Mouse (Mus musculus) embryo, embryonic 11.5 days (tissue): ENCODE measurements at regions not wholly inside any gene's neighbourhood (a gene's known extent, or its start where the extent isn't known, plus 50 kb on each side); places are given as distances from the start of the nearest gene placed in this dataset.
A peak's percentile ranks its signal among the peaks of the same experiment; 100 is the strongest.

ENCODE experiments used
- DNase-seq: peaks from one replicate; pipeline ENCODE4 v3.0.0-alpha.2; 2012; ENCODE audit warnings: low read depth, low spot score

GRCm38 (mm10) chr6:31217641-31218138 lies 180.8 kb upstream of the Mkln1 start:
- DNase-seq = peak; percentile 29

GRCm38 (mm10) chr6:31218139-31218750 lies 180.3 kb upstream of the Mkln1 start:
- peak; percentile 29 for DNase-seq

GRCm38 (mm10) chr6:31218880-31219279 lies 179.7 kb upstream of the Mkln1 start:
- DNase-seq = no peak

- DNase-seq = no peak
These were observed 178.8 kb upstream of the Mkln1 start for GRCm38 (mm10) chr6:31219736-31220135.

- no peak for DNase-seq
These were observed 178.2 kb upstream of the Mkln1 start for GRCm38 (mm10) chr6:31220184-31220931.

- no peak for DNase-seq
These were observed 177.0 kb upstream of the Mkln1 start for GRCm38 (mm10) chr6:31221490-31221889.

GRCm38 (mm10) chr6:31222024-31222579 lies 176.4 kb upstream of the Mkln1 start:
- no peak for DNase-seq

GRCm38 (mm10) chr6:31227406-31227805 lies 171.1 kb upstream of the Mkln1 start:
- DNase-seq = no peak

- DNase-seq = no peak
These were observed 170.5 kb upstream of the Mkln1 start for GRCm38 (mm10) chr6:31228061-31228460.

GRCm38 (mm10) chr6:31231821-31232220 lies 166.7 kb upstream of the Mkln1 start:
- no peak for DNase-seq

GRCm38 (mm10) chr6:31233252-31233993 lies 165.1 kb upstream of the Mkln1 start:
- no peak for DNase-seq

- DNase-seq = no peak
These were observed 158.5 kb upstream of the Mkln1 start for GRCm38 (mm10) chr6:31240051-31240450.

GRCm38 (mm10) chr6:31250526-31250925 lies 148.0 kb upstream of the Mkln1 start:
- no peak for DNase-seq

GRCm38 (mm10) chr6:31253251-31253935 lies 145.1 kb upstream of the Mkln1 start:
- no peak for DNase-seq

GRCm38 (mm10) chr6:31260645-31261345 lies 137.7 kb upstream of the Mkln1 start:
- no peak for DNase-seq

- DNase-seq = no peak
These were observed 136.6 kb upstream of the Mkln1 start for GRCm38 (mm10) chr6:31261797-31262540.

GRCm38 (mm10) chr6:31262651-31263050 lies 135.9 kb upstream of the Mkln1 start:
- no peak for DNase-seq

GRCm38 (mm10) chr6:31263821-31264220 lies 134.7 kb upstream of the Mkln1 start:
- DNase-seq = no peak

GRCm38 (mm10) chr6:31266441-31267040 lies 132.0 kb upstream of the Mkln1 start:
- no peak for DNase-seq

- DNase-seq = no peak
These were observed 130.5 kb upstream of the Mkln1 start for GRCm38 (mm10) chr6:31268057-31268456.
